Mouse (Mus musculus) erythroblast, adult 5-6 weeks (primary cell): ENCODE measurements around the gene R3hdm1. TPM values are rescaled to one million over a fixed set of nuclear protein-coding genes. Genes with fewer than 3 reads are reported as not detected.

ENCODE experiments used
- ATAC-seq: replicated peaks from 2 replicates; pipeline ENCODE4 v1.8.0; 2016; ENCODE audit warnings: moderate number of reproducible peaks, mild to moderate bottlenecking, moderate TSS enrichment, inconsistent platforms; ENCODE audit not compliant: poor library complexity, low FRiP score, severe bottlenecking
- total RNA-seq, 2 experiments: library from RNA; stranded (forward) in 1 of 2; stranded (reverse) in 1 of 2; fragments of 150-400 nt in 1 of 2; fragments of 200-764, 138-1000 nt in 1 of 2; gene quantifications; 2 replicates each; pipeline versions ENCODE4 v1.2.3 to v1.2.4; 2015 to 2017; ENCODE audit warnings: low replicate concordance in 2 of 2

Gene R3hdm1
- total RNA-seq, 2 experiments from 2014 or later, result 28.8 to 36.3 TPM

GRCm38 (mm10) chr1:128281753-128282152 is 178.7 kb downstream of the R3hdm1 start:
- ATAC-seq, result no peak

GRCm38 (mm10) chr1:128282924-128283323 is 179.8 kb downstream of the R3hdm1 start:
- ATAC-seq, result no peak

GRCm38 (mm10) chr1:128284157-128284690 is 181.1 kb downstream of the R3hdm1 start:
- ATAC-seq, result no peak

GRCm38 (mm10) chr1:128285136-128285535 is 182.0 kb downstream of the R3hdm1 start:
- ATAC-seq, result no peak

Other genes with a start within 250 kb of the R3hdm1 start
- gene Map3k19, start 248.3 kb upstream of the R3hdm1 start, total RNA-seq (2015; ENCODE audit: low replicate concordance), result not detected in 2 replicates
- gene Map3k19, start 248.3 kb upstream of the R3hdm1 start, total RNA-seq (2017; ENCODE audit: low replicate concordance), result not detected in 2 replicates
- gene Rab3gap1, start 234.5 kb upstream of the R3hdm1 start, total RNA-seq (2015; ENCODE audit: low replicate concordance), result 6.9 and 21.9 TPM in 2 replicates
- 14.0 and 26.8 TPM in 2 replicates for gene Rab3gap1, start 234.5 kb upstream of the R3hdm1 start, total RNA-seq (2017; ENCODE audit: low replicate concordance)
- 1.5 and 9.2 TPM in 2 replicates for gene Zranb3, start 254 bp upstream of the R3hdm1 start, total RNA-seq (2015; ENCODE audit: low replicate concordance)
- gene Zranb3, start 254 bp upstream of the R3hdm1 start, total RNA-seq (2017; ENCODE audit: low replicate concordance), result 4.5 and 6.4 TPM in 2 replicates
- gene Ubxn4, start 140.7 kb downstream of the R3hdm1 start, total RNA-seq (2015; ENCODE audit: low replicate concordance), result 12.7 and 20.6 TPM in 2 replicates
- gene Ubxn4, start 140.7 kb downstream of the R3hdm1 start, total RNA-seq (2017; ENCODE audit: low replicate concordance), result 31.0 and 35.8 TPM in 2 replicates
- gene Lct, start 225.0 kb downstream of the R3hdm1 start, total RNA-seq (2015; ENCODE audit: low replicate concordance), result 0.42 and 0.58 TPM in 2 replicates
- gene Lct, start 225.0 kb downstream of the R3hdm1 start, total RNA-seq (2017; ENCODE audit: low replicate concordance), result 0.14 and 0.34 TPM in 2 replicates